Mouse (Mus musculus) limb, embryonic 14.5 days (tissue): Measurements from ENCODE around the gene Daw1. TPM values are rescaled to one million over a fixed set of nuclear protein-coding genes. Genes with fewer than 3 reads are reported as not detected.

ENCODE experiments used
- ATAC-seq: fragments of 200-750 bp; cut with Nextera tagmentation; 2 replicates; pipeline ENCODE4 v1.8.0; 2017; ENCODE audit warnings: low read depth, moderate number of reproducible peaks, moderate TSS enrichment; ENCODE audit not compliant: low FRiP score
- DNase-seq: peaks from one replicate; pipeline ENCODE4 v3.0.0-alpha.2; 2015; ENCODE audit warnings: low spot score
- H3K27ac ChIP-seq: fragments of 300-500 bp; sonication (generic); replicated peaks from 2 replicates; pipeline ENCODE4 v1.5.1; 2014; ENCODE audit warnings: low read depth, mild to moderate bottlenecking, low read length, moderate library complexity, mixed read lengths
- H3K27me3 ChIP-seq: fragments of 300-500 bp; sonication (generic); 2 replicates; pipeline ENCODE4 v1.6.1; 2014; ENCODE audit warnings: low read length, mixed read lengths; ENCODE audit not compliant: control insufficient read depth, insufficient read depth
- H3K36me3 ChIP-seq: fragments of 300-500 bp; sonication (generic); 2 replicates; pipeline ENCODE4 v1.6.1; 2014; ENCODE audit warnings: mild to moderate bottlenecking, low read length, moderate library complexity, mixed read lengths; ENCODE audit not compliant: control insufficient read depth, insufficient read depth
- H3K4me1 ChIP-seq: fragments of 300-500 bp; sonication (generic); 2 replicates; pipeline ENCODE4 v1.6.1; 2014; ENCODE audit warnings: antibody characterized with exemption, low read length, mixed read lengths; ENCODE audit not compliant: control insufficient read depth, insufficient read depth
- H3K4me2 ChIP-seq: fragments of 300-500 bp; sonication (generic); replicated peaks from 2 replicates; pipeline ENCODE4 v1.6.1; 2014; ENCODE audit warnings: low read depth, mild to moderate bottlenecking, low read length, moderate library complexity; ENCODE audit not compliant: severe bottlenecking
- H3K4me3 ChIP-seq: fragments of 300-500 bp; sonication (generic); replicated peaks from 2 replicates; pipeline ENCODE4 v1.5.1; 2014; ENCODE audit warnings: low read length
- H3K9ac ChIP-seq: fragments of 300-500 bp; sonication (generic); 2 replicates; pipeline ENCODE4 v1.6.1; 2014; ENCODE audit warnings: mild to moderate bottlenecking, low read depth, low read length, moderate library complexity; ENCODE audit not compliant: severe bottlenecking
- H3K9me3 ChIP-seq: fragments of 300-500 bp; sonication (generic); 2 replicates; pipeline ENCODE4 v1.6.1; 2016; ENCODE audit warnings: low read length; ENCODE audit not compliant: control insufficient read depth
- POLR2A ChIP-seq: fragments of 200-500 bp; IDR thresholded peaks from 2 replicates; pipeline ENCODE4 v1.8.0; 2012; ENCODE audit warnings: inconsistent platforms, mild to moderate bottlenecking, moderate library complexity, borderline replicate concordance; ENCODE audit not compliant: insufficient read depth, insufficient read length; ENCODE audit errors: extremely low read depth
- WGBS: fragments of 180-500 bp; shearing (Covaris S2); extraction: QIAGEN DNeasy Blood & Tissue Kit; methylation state at CpG from one replicate; pipeline ENCODE4 v1.1.7; 2014; 5-methylcytosine and 5-hydroxymethylcytosine counted together
- polyA plus RNA-seq, 2 experiments: library from polyadenylated mRNA; depleted of rRNA in 1 of 2; stranded (reverse) in 1 of 2; unstranded in 1 of 2; fragments of >200 nt; fragmentation: Nextera tagmentation in 1 of 2; extraction: Ambion mirVana in 1 of 2; gene quantifications; 2 replicates each; pipeline versions ENCODE4 v1.2.1 to v1.2.3; 2012 to 2014

Gene Daw1
- polyA plus RNA-seq, 2 experiments, result 0.18 to 0.45 TPM

- no peak for TF ChIP-seq POLR2A
- H3K4me1 ChIP-seq, result no peaks in the 10 kb centered on the region
- H3K27me3 ChIP-seq, result no peaks in the 10 kb centered on the region
- H3K27ac ChIP-seq, result no peak overlapping the region
- H3K9me3 ChIP-seq, result no peaks in the 10 kb centered on the region
- no peak for ATAC-seq
- no peaks in the 10 kb centered on the region for H3K36me3 ChIP-seq
- no peak overlapping the region for H3K4me3 ChIP-seq
- 89% methylated on average over 7 of the region's 7 CpGs for WGBS
- DNase-seq, result no peak
- no peak overlapping the region for H3K9ac ChIP-seq
- H3K4me2 ChIP-seq, result no peak overlapping the region
Measured at GRCm38 (mm10) chr1:83117661-83118060, 41.9 kb upstream of the Daw1 start.

GRCm38 (mm10) chr1:83119903-83120302, 39.6 kb upstream of the Daw1 start:
- DNase-seq, result no peak
- no peaks in the 10 kb centered on the region for H3K9me3 ChIP-seq
- no peaks in the 10 kb centered on the region for H3K27me3 ChIP-seq
- TF ChIP-seq POLR2A, result no peak
- H3K4me3 ChIP-seq, result no peak overlapping the region
- no peaks in the 10 kb centered on the region for H3K4me1 ChIP-seq
- ATAC-seq, result no peak
- H3K9ac ChIP-seq, result no peak overlapping the region
- no peak overlapping the region for H3K27ac ChIP-seq
- no peak overlapping the region for H3K4me2 ChIP-seq
- no peaks in the 10 kb centered on the region for H3K36me3 ChIP-seq

- ATAC-seq, result no peak
- H3K4me2 ChIP-seq, result no peak overlapping the region
- no peaks in the 10 kb centered on the region for H3K36me3 ChIP-seq
- no peak for DNase-seq
- no peaks in the 10 kb centered on the region for H3K27me3 ChIP-seq
- no peaks in the 10 kb centered on the region for H3K4me1 ChIP-seq
- TF ChIP-seq POLR2A, result no peak
- no peak overlapping the region for H3K4me3 ChIP-seq
- 71% methylated on average over 3 of the region's 3 CpGs for WGBS
- no peaks in the 10 kb centered on the region for H3K9me3 ChIP-seq
- no peak overlapping the region for H3K27ac ChIP-seq
- no peak overlapping the region for H3K9ac ChIP-seq
Measured at GRCm38 (mm10) chr1:83120312-83120711, 39.2 kb upstream of the Daw1 start.

- ATAC-seq (no peak), DNase-seq (no peak)
- Histone ChIP-seq H3K27ac (no peak overlapping the region), H3K9me3 (no peaks in the 10 kb centered on the region), H3K4me3 (no peak overlapping the region), H3K27me3 (no peaks in the 10 kb centered on the region), H3K4me2 (no peak overlapping the region), H3K36me3 (no peaks in the 10 kb centered on the region), H3K9ac (no peak overlapping the region), H3K4me1 (no peaks in the 10 kb centered on the region)
- TF ChIP-seq POLR2A, result no peak
- 78% methylated on average over 2 of the region's 2 CpGs for WGBS
Measured at GRCm38 (mm10) chr1:83123201-83123600, 36.4 kb upstream of the Daw1 start.

- no peak overlapping the region for H3K9ac ChIP-seq
- H3K36me3 ChIP-seq, result no peaks in the 10 kb centered on the region
- no peak for TF ChIP-seq POLR2A
- H3K27ac ChIP-seq, result no peak overlapping the region
- H3K9me3 ChIP-seq, result no peaks in the 10 kb centered on the region
- H3K4me2 ChIP-seq, result no peak overlapping the region
- DNase-seq (no peak), ATAC-seq (no peak)
- H3K27me3 ChIP-seq, result no peaks in the 10 kb centered on the region
- H3K4me3 ChIP-seq, result no peak overlapping the region
- 70% methylated on average over 7 of the region's 7 CpGs for WGBS
- no peaks in the 10 kb centered on the region for H3K4me1 ChIP-seq
Measured at GRCm38 (mm10) chr1:83135829-83136228, 23.7 kb upstream of the Daw1 start.

DNA sequence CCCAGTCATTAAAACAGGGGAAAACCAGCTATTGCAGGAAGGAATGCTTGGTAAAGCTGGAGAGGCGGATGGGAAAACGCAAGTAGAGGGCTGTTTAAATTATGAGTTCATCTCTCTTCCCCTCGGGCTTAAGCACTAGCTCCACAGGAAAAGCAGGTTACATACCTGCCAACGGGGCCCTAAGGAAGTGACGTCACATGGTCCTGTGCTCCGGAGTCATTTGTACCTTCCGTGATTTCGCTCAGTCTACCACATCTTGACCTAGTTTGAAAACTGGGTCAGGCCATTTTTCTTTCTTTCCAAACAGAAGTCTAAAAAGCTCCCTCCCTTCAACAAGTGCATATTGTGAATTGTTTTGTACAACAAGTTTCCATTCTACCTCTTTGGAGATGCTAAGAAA, 21.7 kb upstream of the Daw1 start:
- Histone ChIP-seq H3K4me3 (no peak overlapping the region), H3K9ac (no peak overlapping the region), H3K4me2 (no peak overlapping the region), H3K9me3 (no peaks in the 10 kb centered on the region), H3K36me3 (no peaks in the 10 kb centered on the region), H3K27me3 (no peaks in the 10 kb centered on the region), H3K27ac (no peak overlapping the region), H3K4me1 (no peaks in the 10 kb centered on the region)
- DNase-seq (no peak), ATAC-seq (no peak)
- WGBS, result 71% methylated on average over 8 of the region's 8 CpGs
- TF ChIP-seq POLR2A, result no peak
